16 mouse cellular contexts compared by ENCODE assay signal in the genomic region with DNA sequence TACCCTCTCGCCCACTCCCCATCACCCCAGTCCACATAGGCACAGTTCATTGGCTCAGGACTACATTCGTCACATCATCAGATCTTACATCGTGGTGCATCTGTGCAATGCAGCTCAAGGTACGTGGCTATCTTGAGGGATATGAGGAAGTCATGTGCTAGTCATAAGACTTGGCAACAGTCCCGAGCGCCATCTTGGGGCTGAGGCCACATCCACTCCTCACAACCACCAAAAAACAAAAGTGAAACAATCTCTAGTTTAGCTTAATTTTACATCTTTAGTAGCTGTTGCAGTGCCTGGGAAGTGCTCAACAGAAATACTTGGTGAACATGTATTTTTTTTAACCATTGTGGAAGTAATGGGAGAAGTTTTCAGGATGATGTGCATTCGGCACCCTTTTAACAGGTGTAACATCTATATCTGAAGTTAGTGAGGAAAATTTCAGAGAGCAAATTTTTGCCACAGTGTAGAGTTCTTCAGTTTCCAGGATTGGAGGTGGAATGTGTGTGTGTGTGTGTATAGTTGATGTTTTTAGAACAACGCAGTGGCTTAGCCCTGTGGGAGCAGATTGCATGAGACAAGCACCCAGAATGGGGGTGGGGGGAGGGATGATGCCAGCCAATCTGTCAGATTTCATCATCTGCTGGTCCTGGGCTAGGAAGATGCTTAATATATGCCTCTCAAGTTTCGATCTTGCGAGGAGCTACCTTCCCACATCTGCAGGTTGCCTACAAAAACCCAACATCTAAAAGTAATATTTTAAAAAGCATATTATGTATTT.
DNase-seq lines count a peak whose midpoint lies in the region; TF ChIP-seq lines count a peak whose summit lies in the region.
"Had no signal": no experiment of that assay in that cellular context is flagged by ENCODE, and none has a peak within 500 bp of the region (broad histone marks: within the 10 kb centered on the region; RNA-seq: fewer than 3 reads in every experiment).

No protein-coding gene starts in this region.

- intact Hi-C loops in gastrocnemius, adult 2 months (cut with DNase I), result no loop called here

- no peaks in the 10 kb centered on the region for H3K36me3 ChIP-seq in splenic B cell, adult 2 months (ENCODE audit: control insufficient read depth, insufficient read depth, low read length, poor library complexity, severe bottlenecking)

- H3K27ac ChIP-seq in gastrocnemius, adult 2 months, result no peak overlapping the region
- H3K27ac ChIP-seq: kidney, postnatal 0 days had no signal

- H3K4me3 ChIP-seq in gastrocnemius, adult 2 months, result no peak overlapping the region

- DNase-seq in cerebellum, postnatal 10 days, result peak; percentile 19 to 37
- no peak for DNase-seq in cerebellum, adult 8-10 months
- peak; percentile 55 for DNase-seq in layer of hippocampus, adult 9-11 months
- DNase-seq in layer of hippocampus, adult 11-12 months (ENCODE audit: low spot score), result no peak
- peak; percentile 88 for DNase-seq in brain, adult 2 months (ENCODE audit: low read depth, low spot score)
- peak; percentile 10 for DNase-seq in splenic B cell, adult 2 months (ENCODE audit: low read depth, low spot score)
- DNase-seq in gastrocnemius, adult 2 months, result no peak
- DNase-seq in adrenal gland, adult (ENCODE audit: inconsistent age in 2 of 2, low spot score in 1 of 2), result no peak
- DNase-seq: adrenal gland, postnatal 25 days; cerebellum, adult 9-10 months; heart, postnatal 4 days; kidney, adult 11 months; lung, postnatal 14 days; thymus, adult 2 months had no signal

- no peaks in the 10 kb centered on the region for H3K27me3 ChIP-seq in splenic B cell, adult 2 months (ENCODE audit: control insufficient read depth, insufficient read depth, low read length, poor library complexity, severe bottlenecking)
- H3K27me3 ChIP-seq: Patski had no signal

- no peak for TF ChIP-seq CTCF in gastrocnemius, adult 2 months (IDR thresholded peaks at IDR 0.05)

Comparison
In these comparisons a context has a peak if more than half of its experiments do, and no peak if none do; other contexts are left out.
1. DNase-seq: peak in cerebellum, postnatal 10 days (2 of 2), layer of hippocampus, adult 9-11 months (single experiment), brain, adult 2 months (single experiment) and splenic B cell, adult 2 months (single experiment); none in cerebellum, adult 8-10 months (single experiment), layer of hippocampus, adult 11-12 months (single experiment), gastrocnemius, adult 2 months (single experiment) and adrenal gland, adult (0 of 2).